Mouse (Mus musculus): ENCODE results near the gene Slc35f6. TPM values are rescaled to one million over a fixed set of nuclear protein-coding genes. Genes with fewer than 3 reads are reported as not detected.
"Not testable (repeated sequence)": the region's sequence is repeated elsewhere in the genome, so short reads cannot be mapped to it uniquely, and the experiment has no call there.

Slc35f6 gene
- polyA plus RNA-seq, 1 experiment from 2014 or later = 19.9 TPM

DNA sequence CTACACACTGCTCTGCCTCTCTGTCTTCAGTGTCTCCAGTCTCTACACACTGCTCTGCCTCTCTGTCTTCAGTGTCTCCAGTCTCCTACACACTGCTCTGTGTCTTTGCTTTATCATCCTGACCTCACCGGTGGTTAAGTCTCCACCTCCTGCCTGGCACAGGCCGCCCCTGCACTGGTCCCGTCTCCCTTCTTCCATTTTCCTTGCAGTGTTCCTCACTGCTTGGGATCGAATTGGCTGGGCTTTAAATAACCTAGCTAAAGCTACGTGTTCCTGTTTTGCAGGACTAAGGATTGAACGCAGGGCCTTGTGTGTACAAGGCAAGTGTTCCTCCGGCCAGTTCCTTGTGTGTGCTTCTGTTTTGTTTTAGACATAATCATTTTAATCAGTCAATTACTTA lies 22.4 kb downstream of the Slc35f6 start:
- peaks cover 61% of the 10 kb centered on the region for H3K36me3 ChIP-seq
- ATAC-seq (ENCODE audit: insufficient number of reproducible peaks, insufficient read depth, low FRiP score, low TSS enrichment, low read depth) = no peak

DNA sequence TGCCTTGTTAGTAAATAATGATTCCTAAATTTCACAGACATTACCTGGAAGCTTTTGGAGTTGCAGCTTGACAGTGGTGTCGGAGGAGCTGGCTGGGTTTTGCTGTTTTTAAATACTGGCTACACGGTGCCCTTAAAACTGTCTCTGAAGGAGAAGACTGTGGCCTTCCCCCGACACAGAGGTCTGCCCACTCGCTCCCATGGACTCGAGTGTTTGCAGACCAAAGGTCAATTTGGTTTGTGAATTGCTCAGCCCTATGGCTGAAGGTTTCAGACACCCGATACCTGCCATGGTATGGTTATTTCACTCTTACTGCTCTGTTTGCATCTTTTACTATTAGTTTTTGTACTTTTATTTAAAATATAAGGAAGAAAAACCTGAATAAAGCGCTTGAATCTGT lies 26.3 kb downstream of the Slc35f6 start:
- no peaks in the 10 kb centered on the region for H3K9me3 ChIP-seq
- H3K27me3 ChIP-seq = no peaks in the 10 kb centered on the region
- H3K9ac ChIP-seq (replicated peaks) = no peak overlapping the region
- 85% methylated on average over 7 of the region's 7 CpGs for WGBS
- H3K27ac ChIP-seq = no peak overlapping the region
- peaks cover 79% of the 10 kb centered on the region for H3K36me3 ChIP-seq
- ATAC-seq (ENCODE audit: insufficient number of reproducible peaks, insufficient read depth, low FRiP score, low TSS enrichment, low read depth) = no peak
- H3K4me2 ChIP-seq = no peak overlapping the region
- no peak overlapping the region for H3K4me3 ChIP-seq (replicated peaks)
- H3K4me1 ChIP-seq (replicated peaks) = no peaks in the 10 kb centered on the region

More for the DNA sequence above, 22.4 kb downstream of the Slc35f6 start:
- Histone ChIP-seq H3K27ac (no peak overlapping the region), H3K4me1 (replicated peaks) (peaks cover 15% of the 10 kb centered on the region), H3K9me3 (no peaks in the 10 kb centered on the region), H3K27me3 (no peaks in the 10 kb centered on the region), H3K4me2 (no peak overlapping the region), H3K9ac (replicated peaks) (no peak overlapping the region), H3K4me3 (replicated peaks) (no peak overlapping the region)
- WGBS = 87% methylated on average over 7 of the region's 7 CpGs

DNA sequence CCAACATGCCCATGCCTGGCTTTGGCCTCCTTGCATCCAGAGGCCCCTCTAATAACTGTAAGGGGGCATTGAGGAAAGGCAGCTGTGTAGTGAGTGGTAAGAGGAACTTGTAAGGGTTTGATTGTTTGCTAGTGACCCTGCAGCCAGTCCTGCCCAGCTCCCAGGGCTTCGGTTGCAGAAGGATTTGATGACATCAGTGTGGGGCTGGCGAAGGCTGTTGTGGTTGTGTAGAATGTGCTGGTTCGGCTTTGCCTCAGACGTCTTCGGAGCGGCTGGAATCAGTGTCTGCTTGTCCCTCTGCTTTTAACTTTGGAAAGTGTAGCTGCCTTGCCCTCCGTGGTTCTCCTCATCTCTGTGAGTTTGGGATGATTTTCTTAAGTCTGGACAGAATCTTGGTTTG lies 29.1 kb downstream of the Slc35f6 start:
- no peak overlapping the region for H3K9ac ChIP-seq (replicated peaks)
- H3K4me2 ChIP-seq = no peak overlapping the region
- peak overlapping the region; percentile 53; the same call in 1 of the 2 replicates for H3K27ac ChIP-seq
- no peaks in the 10 kb centered on the region for H3K4me1 ChIP-seq (replicated peaks)
- H3K9me3 ChIP-seq = no peaks in the 10 kb centered on the region
- H3K4me3 ChIP-seq (replicated peaks) = no peak overlapping the region
- peaks cover 54% of the 10 kb centered on the region for H3K36me3 ChIP-seq
- 88% methylated on average over 7 of the region's 7 CpGs for WGBS
- H3K27me3 ChIP-seq = no peaks in the 10 kb centered on the region
- ATAC-seq (ENCODE audit: insufficient number of reproducible peaks, insufficient read depth, low FRiP score, low TSS enrichment, low read depth) = no peak

DNA sequence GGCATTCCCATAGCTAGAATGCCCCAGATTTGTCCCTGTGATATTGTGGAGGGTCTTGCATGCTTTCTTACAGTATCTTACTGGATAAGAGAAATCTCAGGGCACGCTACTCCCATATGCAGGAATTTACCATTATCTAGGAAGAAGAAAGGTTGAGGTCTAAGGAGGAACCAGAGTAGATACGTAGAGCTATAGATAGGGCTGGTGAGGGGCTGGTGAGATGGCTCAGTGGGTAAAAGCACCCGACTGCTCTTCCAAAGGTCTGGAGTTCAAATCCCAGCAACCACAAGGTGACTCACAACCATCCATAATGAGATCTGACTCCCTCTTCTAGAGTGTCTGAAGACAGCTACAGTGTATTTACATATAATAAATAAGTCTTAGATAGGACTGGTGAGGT lies 30.3 kb downstream of the Slc35f6 start:
- not testable (repeated sequence) for H3K9ac ChIP-seq (replicated peaks); H3K9me3 ChIP-seq; H3K4me1 ChIP-seq (replicated peaks); H3K27ac ChIP-seq; H3K4me3 ChIP-seq (replicated peaks); ATAC-seq (ENCODE audit: insufficient number of reproducible peaks, insufficient read depth, low FRiP score, low TSS enrichment, low read depth); H3K4me2 ChIP-seq; H3K27me3 ChIP-seq
- peaks cover 41% of the 10 kb centered on the region for H3K36me3 ChIP-seq
- WGBS = 93% methylated on average over 3 of the region's 3 CpGs

DNA sequence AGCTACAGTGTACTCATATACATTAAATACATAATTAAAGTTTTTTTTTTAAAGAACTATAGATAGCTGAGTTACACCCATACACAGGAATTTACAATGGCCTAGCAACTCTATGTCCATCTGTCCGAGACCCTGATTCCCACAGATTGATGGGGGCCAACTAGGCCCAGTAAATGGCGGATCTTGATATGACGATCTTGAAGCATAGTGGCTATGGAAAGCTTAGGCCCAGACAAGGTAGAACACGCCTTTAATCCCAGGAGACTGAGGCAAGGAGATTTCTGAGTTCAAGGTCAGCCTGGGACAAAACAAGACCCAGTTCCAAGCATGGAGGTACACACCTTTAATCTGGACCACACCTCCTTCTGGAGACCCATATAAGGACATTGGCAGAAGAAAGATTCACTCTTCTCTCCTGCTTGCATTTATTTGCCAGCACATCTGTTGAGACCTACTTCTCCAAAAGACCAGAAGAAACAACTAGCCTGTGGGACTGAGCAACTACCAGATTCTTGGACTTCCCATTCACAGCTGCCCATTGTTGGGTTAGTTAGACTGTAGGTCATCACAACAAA lies 31.1 kb downstream of the Slc35f6 start:
- ATAC-seq (ENCODE audit: insufficient number of reproducible peaks, insufficient read depth, low FRiP score, low TSS enrichment, low read depth) = no peak
- H3K4me3 ChIP-seq (replicated peaks) = no peak overlapping the region
- 94% methylated on average over 4 of the region's 4 CpGs for WGBS

DNA sequence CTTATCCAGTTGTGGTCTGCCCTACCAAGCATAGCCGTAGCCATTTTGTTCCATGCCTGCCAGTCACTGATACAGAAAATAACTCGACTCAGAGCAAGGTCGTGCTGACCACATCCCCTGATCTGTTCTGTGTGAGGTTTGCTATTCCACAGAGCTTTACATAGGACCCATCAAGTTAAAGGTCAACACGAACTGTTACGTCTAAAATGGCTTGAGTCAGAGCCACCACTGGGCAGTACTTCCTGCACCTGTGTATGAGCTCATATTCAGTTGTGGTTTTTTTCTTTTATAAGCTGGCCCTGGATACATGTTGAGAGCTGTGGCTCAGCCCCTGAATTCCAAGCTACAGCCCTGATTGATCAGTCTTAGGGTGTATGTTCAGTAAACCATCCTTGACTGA lies 31.9 kb downstream of the Slc35f6 start:
- Histone ChIP-seq H3K4me1 (replicated peaks) (no peaks in the 10 kb centered on the region), H3K27ac (no peak overlapping the region), H3K9ac (replicated peaks) (no peak overlapping the region), H3K36me3 (peaks cover 27% of the 10 kb centered on the region), H3K4me2 (no peak overlapping the region), H3K9me3 (no peaks in the 10 kb centered on the region), H3K4me3 (replicated peaks) (no peak overlapping the region), H3K27me3 (no peaks in the 10 kb centered on the region)
- no peak for ATAC-seq (ENCODE audit: insufficient number of reproducible peaks, insufficient read depth, low FRiP score, low TSS enrichment, low read depth)
- WGBS = 86% methylated on average over 5 of the region's 5 CpGs

More for the DNA sequence above, 31.1 kb downstream of the Slc35f6 start:
- Histone ChIP-seq H3K9ac (replicated peaks) (no peak overlapping the region), H3K9me3 (no peaks in the 10 kb centered on the region), H3K36me3 (peaks cover 34% of the 10 kb centered on the region), H3K4me1 (replicated peaks) (no peaks in the 10 kb centered on the region), H3K27me3 (no peaks in the 10 kb centered on the region), H3K4me2 (no peak overlapping the region), H3K27ac (no peak overlapping the region)

DNA sequence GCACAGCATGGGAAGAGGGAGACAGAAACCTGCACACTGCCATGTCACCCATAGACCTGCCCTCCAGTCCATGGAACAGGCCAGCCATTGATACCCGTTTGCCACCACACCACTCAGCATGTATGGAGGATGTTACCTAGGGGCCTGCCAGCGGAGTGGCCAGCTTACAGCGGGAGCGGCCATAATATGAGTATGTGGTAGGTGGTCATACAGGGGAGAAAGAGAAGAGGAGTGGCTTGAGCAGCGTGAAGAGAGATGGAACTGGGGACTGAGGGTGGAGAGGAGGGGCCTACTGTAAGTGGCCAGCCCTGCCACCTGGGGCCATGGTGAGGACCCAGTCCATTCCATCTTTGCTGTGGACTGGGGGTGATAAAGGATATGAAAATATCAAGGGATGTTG lies 34.2 kb downstream of the Slc35f6 start:
- no peak overlapping the region for H3K4me3 ChIP-seq (replicated peaks)
- no peaks in the 10 kb centered on the region for H3K4me1 ChIP-seq (replicated peaks)
- no peak overlapping the region for H3K9ac ChIP-seq (replicated peaks)
- H3K4me2 ChIP-seq = no peak overlapping the region
- no peak for ATAC-seq (ENCODE audit: insufficient number of reproducible peaks, insufficient read depth, low FRiP score, low TSS enrichment, low read depth)
- H3K9me3 ChIP-seq = no peaks in the 10 kb centered on the region
- no peak overlapping the region for H3K27ac ChIP-seq
- H3K36me3 ChIP-seq = peaks cover 4% of the 10 kb centered on the region; the same call in 1 of the 2 replicates
- 87% methylated on average over 5 of the region's 5 CpGs for WGBS
- H3K27me3 ChIP-seq = no peaks in the 10 kb centered on the region

DNA sequence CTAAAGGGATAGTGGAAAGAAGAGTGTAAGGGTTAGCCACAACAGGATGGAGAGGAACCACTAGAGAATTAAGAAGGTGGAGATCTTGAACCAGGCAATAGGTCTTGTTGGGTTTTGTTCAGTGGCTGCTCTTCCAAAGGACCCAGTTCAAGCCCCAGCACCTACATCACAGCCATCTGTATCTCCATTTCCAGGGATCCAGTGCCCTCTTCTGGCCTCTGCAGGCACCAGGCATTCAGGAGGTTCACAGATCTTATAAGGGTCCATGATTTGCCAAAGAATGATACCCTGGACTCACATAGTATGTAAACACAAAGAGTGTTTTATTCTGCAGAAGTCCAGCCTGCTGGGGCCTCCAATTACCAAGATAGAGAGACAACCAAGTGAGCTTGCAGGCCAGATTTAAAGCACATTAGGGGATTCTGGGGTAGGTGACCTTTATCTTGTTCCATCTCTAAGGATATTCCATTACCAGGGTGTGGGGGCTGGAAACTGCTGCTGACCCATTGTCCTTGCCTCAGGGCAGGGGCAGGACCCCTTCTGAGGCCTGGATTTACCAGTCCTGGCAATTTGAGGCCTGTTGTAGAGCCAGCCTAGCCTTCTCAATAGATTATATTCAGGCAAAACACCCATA lies 35.4 kb downstream of the Slc35f6 start:
- H3K27ac ChIP-seq = no peak overlapping the region
- no peak for ATAC-seq (ENCODE audit: insufficient number of reproducible peaks, insufficient read depth, low FRiP score, low TSS enrichment, low read depth)
- no peaks in the 10 kb centered on the region for H3K4me1 ChIP-seq (replicated peaks)
- no peak overlapping the region for H3K4me2 ChIP-seq
- H3K4me3 ChIP-seq (replicated peaks) = no peak overlapping the region
- no peaks in the 10 kb centered on the region for H3K36me3 ChIP-seq
- no peaks in the 10 kb centered on the region for H3K27me3 ChIP-seq
- no peak overlapping the region for H3K9ac ChIP-seq (replicated peaks)
- no peaks in the 10 kb centered on the region for H3K9me3 ChIP-seq

DNA sequence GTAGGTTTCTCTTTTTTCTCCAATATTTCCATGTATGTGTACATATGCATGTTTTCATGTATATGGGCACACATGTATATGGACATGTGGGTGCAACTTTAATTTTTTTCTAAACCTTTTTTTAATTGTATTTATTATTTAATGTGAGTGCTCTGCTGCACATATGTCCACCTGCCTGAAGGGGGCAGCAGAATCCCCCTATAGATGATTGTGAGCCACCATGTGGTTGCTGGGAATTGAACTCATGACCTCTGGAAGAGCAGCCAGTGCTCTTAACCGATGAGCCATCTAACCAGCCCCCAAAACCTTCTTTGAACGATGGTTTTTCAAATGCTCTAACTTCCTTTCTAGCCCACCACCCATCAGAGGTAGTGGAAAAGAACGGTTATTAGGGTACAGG lies 36.3 kb downstream of the Slc35f6 start:
- Histone ChIP-seq H3K4me3 (replicated peaks) (no peak overlapping the region), H3K27ac (no peak overlapping the region), H3K9ac (replicated peaks) (no peak overlapping the region), H3K36me3 (no peaks in the 10 kb centered on the region), H3K4me1 (replicated peaks) (no peaks in the 10 kb centered on the region), H3K4me2 (no peak overlapping the region), H3K9me3 (no peaks in the 10 kb centered on the region), H3K27me3 (no peaks in the 10 kb centered on the region)
- 73% methylated on average over 3 of the region's 3 CpGs for WGBS
- no peak for ATAC-seq (ENCODE audit: insufficient number of reproducible peaks, insufficient read depth, low FRiP score, low TSS enrichment, low read depth)

DNA sequence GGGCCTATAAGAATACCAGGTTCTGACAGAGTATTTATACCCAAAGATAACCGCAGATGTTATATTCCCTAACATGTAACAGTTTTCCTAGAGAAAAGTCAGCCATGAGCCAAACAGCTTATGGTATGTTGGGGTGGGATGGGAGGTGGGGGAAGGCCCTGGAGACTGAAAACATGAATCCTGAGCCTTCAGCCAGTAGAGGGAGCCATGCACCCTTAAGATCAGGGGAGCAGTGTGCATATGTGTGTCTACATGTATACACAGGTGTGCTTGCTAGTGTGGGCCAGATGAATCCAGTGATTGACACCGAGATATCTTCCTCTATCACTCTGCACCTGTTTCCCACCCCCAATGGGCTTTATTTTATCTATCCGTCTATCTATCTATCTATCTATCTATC lies 39.0 kb downstream of the Slc35f6 start:
- no peak overlapping the region for H3K9ac ChIP-seq (replicated peaks)
- no peak for ATAC-seq (ENCODE audit: insufficient number of reproducible peaks, insufficient read depth, low FRiP score, low TSS enrichment, low read depth)
- H3K27me3 ChIP-seq = no peaks in the 10 kb centered on the region
- H3K4me1 ChIP-seq (replicated peaks) = no peaks in the 10 kb centered on the region
- H3K9me3 ChIP-seq = no peaks in the 10 kb centered on the region
- no peaks in the 10 kb centered on the region for H3K36me3 ChIP-seq
- H3K4me3 ChIP-seq (replicated peaks) = no peak overlapping the region
- no peak overlapping the region for H3K27ac ChIP-seq
- H3K4me2 ChIP-seq = no peak overlapping the region
- 67% methylated on average over 3 of the region's 3 CpGs for WGBS

DNA sequence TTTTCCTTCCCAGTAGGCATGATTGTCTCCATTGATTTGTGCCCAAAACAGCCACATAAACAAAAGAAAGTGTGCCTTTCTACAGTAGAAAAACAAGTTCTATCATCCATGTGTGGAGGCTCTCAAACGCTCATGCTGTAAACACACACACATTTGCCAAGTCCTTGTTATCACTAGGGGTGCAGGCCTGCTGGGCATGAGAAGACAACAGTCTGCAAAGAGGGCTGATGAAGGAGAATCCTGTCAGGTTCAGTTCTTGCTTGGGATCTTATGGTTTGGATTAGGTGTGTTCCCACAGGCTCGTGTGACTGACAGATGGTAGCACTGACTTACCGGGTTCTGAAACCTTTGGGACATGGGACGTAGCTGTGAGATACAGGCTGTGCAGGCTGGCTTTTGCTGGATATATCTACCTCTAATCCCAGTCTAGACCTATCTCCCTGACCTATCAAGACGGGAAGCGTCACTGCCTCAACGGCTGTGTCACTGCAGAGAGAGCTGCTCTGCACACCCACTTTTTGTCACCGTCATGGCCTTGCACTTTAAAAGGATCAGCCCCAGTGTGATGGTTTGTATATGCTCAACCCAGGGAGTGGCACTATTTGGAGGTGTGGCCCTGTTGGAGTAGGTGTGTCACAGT lies 52.7 kb downstream of the Slc35f6 start:
- H3K27ac ChIP-seq = no peak overlapping the region
- no peak overlapping the region for H3K9ac ChIP-seq (replicated peaks)
- H3K27me3 ChIP-seq = no peaks in the 10 kb centered on the region
- no peak overlapping the region for H3K4me2 ChIP-seq
- no peak overlapping the region for H3K4me3 ChIP-seq (replicated peaks)
- H3K9me3 ChIP-seq = no peaks in the 10 kb centered on the region
- no peaks in the 10 kb centered on the region for H3K4me1 ChIP-seq (replicated peaks)
- WGBS = 77% methylated on average over 8 of the region's 8 CpGs
- no peak for ATAC-seq (ENCODE audit: insufficient number of reproducible peaks, insufficient read depth, low FRiP score, low TSS enrichment, low read depth)
- no peaks in the 10 kb centered on the region for H3K36me3 ChIP-seq

DNA sequence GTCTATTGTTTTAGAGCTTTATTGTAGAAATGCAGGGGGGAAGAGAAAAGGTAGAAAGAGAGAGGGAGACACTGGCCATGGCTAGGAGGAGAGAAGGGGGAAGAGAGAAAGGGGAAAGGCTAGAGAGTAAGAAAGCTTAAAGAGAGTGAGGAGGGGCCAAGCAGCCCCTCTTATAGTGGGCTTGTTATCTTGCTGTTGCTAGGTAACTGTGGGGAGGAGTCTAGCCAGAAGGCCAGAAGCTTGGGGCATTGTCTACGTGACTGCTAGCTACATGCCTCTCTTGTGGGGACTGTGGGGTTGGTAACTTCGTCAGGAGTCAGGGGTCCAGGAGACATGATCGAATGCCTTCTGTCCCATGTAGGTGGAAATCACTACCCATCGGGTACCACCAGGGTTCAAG lies 53.6 kb downstream of the Slc35f6 start:
- not testable (repeated sequence) for H3K4me1 ChIP-seq (replicated peaks); H3K36me3 ChIP-seq; H3K27ac ChIP-seq; ATAC-seq (ENCODE audit: insufficient number of reproducible peaks, insufficient read depth, low FRiP score, low TSS enrichment, low read depth); H3K9me3 ChIP-seq; H3K9ac ChIP-seq (replicated peaks); H3K4me3 ChIP-seq (replicated peaks); H3K4me2 ChIP-seq; H3K27me3 ChIP-seq
- 54% methylated on average over 4 of the region's 4 CpGs for WGBS

Data from limb, embryonic 12.5 days (tissue).